Mouse (Mus musculus) left cerebral cortex, adult 2 months (tissue): ENCODE data around the gene Tnip2. TPM values are rescaled to one million over a fixed set of nuclear protein-coding genes. Genes with fewer than 3 reads are reported as not detected.

Experiments
- DNase-seq, 2 experiments: peaks; one replicate each; pipeline ENCODE4 v3.0.0; 2021 to 2022; ENCODE audit warnings: low spot score in 2 of 2, mixed read lengths in 1 of 2; ENCODE audit errors: extremely low spot score in 1 of 2
- H3K27ac ChIP-seq: fragments of 200-600 bp; 2 replicates; pipeline ENCODE4 v1.8.1; 2022
- H3K4me3 ChIP-seq: fragments of 200-600 bp; 2 replicates; pipeline ENCODE4 v1.8.1; 2022
- CTCF ChIP-seq: fragments of 200-600 bp; IDR thresholded peaks from 2 replicates; pipeline ENCODE4 v1.8.1; 2022; ENCODE audit warnings: antibody characterized with exemption, mild to moderate bottlenecking, moderate library complexity
- intact Hi-C: fragments of 180-260 bp; cut with DNase I; formaldehyde crosslinking; loops from one replicate; pipeline ENCODE4 v1.15.1; 2025
- long read RNA-seq, 2 experiments: library from polyadenylated mRNA; stranded (forward); transcript quantifications; one replicate each; pipeline ENCODE4 v2.0.0; 2021; ENCODE audit warnings: borderline mapping rate in 2 of 2
- total RNA-seq, 2 experiments: library from RNA; stranded (reverse); gene quantifications; 2 replicates each; pipeline ENCODE4 v1.2.3; 2021

Tnip2 gene
- 10 to 100 TPM; 20.2 to 21.8 TPM for total RNA-seq
- long read RNA-seq, experiment 1, partial matches to known transcripts = 1 of 17 reads
- long read RNA-seq, experiment 1, other reads (novel, unspliced or antisense) = 12 of 17 reads
- long read RNA-seq, experiment 2, transcript Tnip2-202 (6 exons, 1,987 nt) = major isoform, 8 of 18 reads
- long read RNA-seq, experiment 2, partial matches to known transcripts = 0 of 18 reads
- long read RNA-seq, experiment 2, other reads (novel, unspliced or antisense) = 10 of 18 reads

DNA sequence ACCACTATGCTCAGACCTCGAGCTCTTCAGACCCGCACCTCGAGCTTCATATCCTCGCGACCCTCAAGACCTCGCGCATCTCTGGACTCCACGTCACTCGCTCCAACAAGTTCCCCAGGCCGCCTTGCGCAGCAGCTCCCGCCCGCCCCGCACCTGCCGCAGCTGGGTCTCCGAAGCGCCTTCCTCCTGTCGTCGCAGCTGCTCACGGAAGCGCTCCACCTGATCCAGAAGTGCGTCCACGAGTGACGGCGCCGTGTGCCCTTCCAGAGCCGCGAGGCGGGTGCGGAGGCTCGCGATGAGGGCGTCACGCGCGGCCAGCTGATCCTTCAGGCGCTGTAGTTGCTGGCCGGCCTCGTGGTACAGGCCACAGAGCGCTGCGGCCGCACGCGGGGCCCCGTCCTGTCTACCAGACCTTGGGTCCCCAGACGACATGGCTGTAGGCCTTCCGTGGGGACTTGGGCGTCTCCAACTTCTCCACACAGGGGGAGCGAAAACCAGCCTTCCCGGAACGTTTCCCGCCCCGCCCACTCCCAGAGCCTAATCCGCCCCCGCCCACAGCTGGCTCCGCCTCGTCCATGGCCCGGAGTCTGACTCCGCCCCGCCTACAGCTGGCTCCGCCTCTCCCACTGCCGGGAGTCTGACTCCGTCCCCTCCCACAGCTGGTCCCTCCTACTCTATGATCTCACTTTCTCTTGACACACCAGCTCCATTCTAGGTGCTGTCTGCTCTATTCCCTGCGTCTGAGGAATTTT, at the start of gene Tnip2:
Gene Tnip2, minus strand, starts transcription at position 526 of the 752 bp plus-strand sequence.
- H3K4me3 ChIP-seq = peak within 1 kb of the TSS; percentile 79
- DNase-seq = peak; percentile 91 to 92
- H3K27ac ChIP-seq = peak within 1 kb of the TSS; percentile 90
- intact Hi-C loops = no loop called here
- no peak for TF ChIP-seq CTCF

DNA sequence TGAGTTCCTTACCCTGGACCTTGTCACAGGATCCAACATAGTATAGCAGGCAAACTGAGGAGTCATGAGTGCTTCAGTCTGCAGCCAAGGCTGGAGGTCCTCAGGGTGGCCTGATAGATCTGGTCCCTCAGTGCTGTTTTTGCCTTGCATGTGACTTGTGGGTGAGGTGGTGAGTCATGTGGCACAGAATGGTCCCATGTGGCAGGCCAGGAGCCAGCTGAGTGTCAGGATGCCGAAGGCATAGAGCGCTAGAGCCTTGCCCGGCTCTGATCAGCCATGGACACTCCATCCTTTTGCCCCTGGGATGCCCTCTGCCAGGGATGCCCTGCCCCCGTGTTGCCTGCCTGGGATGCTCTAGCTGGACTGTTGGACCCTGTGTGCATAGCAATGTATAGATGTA, 38.0 kb upstream of the Tnip2 start:
- no peak overlapping the region for H3K27ac ChIP-seq
- intact Hi-C loops = no loop called here
- no peak for DNase-seq
- TF ChIP-seq CTCF = no peak
- no peak overlapping the region for H3K4me3 ChIP-seq

DNA sequence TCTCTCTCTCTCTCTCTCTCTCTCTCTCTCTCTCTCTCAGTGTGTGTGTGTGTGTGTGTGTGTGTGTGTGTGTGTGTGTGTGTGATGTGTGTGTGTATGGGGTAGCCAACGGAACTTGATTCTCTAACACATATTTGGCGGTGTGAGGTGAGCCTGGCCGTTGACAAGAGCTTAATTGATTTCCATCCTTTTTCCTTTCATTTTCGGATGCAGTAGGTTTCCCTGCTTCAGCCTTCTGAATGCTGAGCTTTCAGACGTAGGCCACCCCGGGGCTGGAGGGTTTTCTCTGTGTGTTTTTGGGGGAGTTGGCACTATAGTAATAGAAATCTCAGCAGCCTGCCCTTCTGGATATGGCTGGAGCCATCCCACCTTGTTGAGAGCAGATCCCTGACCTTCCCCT, 36.5 kb upstream of the Tnip2 start:
- Histone ChIP-seq H3K4me3 (no peak overlapping the region), H3K27ac (no peak overlapping the region)
- intact Hi-C loops = no loop called here
- DNase-seq = no peak
- TF ChIP-seq CTCF = no peak

- TF ChIP-seq CTCF = peak; percentile 5; the same call in 1 of the 2 replicates
- intact Hi-C loops = loop anchor here (5.0 kb wide), 1 partner anchor 73 kb away; no protein-coding TSS in a partner anchor
- H3K4me3 ChIP-seq = peak overlapping the region; percentile 60
- H3K27ac ChIP-seq = peak overlapping the region; percentile 36; the same call in 1 of the 2 replicates
- peak in 1 of 2 experiments; percentile 15 for DNase-seq
These were observed 35.9 kb upstream of the Tnip2 start for GRCm38 (mm10) chr5:34549483-34550221.

DNA sequence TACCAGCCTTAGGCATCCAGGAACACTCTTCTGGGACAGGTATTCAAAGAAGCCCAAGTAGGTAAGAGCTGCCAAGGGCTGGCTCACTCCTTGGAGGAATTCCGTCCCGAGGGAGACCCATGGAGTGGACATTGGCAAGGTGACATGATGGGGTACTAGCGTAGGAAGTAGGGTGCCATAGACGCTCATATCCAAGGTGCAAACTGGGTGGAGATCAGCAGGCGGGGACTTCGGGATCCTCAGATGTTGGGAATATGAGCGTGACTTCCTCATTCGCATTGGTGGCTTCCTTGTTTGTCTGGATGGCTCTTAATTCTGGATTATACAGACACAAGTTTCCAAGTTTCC, 35.3 kb upstream of the Tnip2 start:
- Histone ChIP-seq H3K4me3 (peak overlapping the region; percentile 60), H3K27ac (no peak overlapping the region)
- intact Hi-C loops = loop anchor here (5.0 kb wide), 1 partner anchor 73 kb away; no protein-coding TSS in a partner anchor
- DNase-seq = no peak
- TF ChIP-seq CTCF = no peak

DNA sequence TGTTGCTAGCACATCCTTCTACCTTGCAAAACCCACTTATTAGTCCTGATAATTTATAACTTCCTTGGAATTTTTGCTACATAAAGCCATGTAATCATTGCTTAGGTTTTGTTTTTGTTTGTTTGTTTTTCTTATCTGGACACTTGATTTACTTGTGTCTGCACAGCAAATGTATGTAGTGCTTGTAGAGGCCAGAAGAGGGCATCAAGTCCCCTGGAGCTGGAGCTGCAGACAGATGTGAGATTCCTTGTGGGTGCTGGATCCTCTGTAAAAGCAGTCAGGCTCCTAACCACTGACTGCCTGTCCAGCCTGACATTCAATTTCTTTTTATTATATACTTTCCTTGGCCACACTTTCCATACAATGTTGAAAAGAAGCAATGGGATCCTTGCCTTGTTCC, 33.6 kb upstream of the Tnip2 start:
- no peak for DNase-seq
- Histone ChIP-seq H3K4me3 (no peak overlapping the region), H3K27ac (no peak overlapping the region)
- peak; percentile 63 for TF ChIP-seq CTCF
- intact Hi-C loops = loop anchor here (1.0 to 5.0 kb wide), 2 partner anchors 75 to 100 kb away; no protein-coding TSS in a partner anchor

DNA sequence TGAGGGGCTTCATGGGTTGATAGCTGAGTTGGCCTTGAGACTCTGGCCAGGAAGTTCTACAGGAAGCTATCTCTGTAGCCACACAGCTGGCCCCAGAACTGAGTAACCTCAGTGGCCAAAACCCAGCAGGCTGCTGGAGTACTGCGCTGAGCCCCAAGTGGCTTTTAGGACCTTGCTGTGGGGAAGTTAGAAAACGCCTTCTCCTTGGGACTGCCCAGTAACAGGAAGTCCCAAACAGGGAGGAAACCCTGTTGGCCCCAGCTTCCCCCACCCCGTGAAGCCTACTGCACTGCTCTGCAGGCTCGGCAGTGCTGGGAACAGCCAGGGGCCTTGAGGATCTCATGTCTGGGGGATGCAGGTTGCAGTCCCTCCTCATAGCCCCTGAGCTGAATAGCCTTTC, 29.3 kb upstream of the Tnip2 start:
- DNase-seq = no peak
- TF ChIP-seq CTCF = no peak
- Histone ChIP-seq H3K4me3 (no peak overlapping the region), H3K27ac (no peak overlapping the region)
- intact Hi-C loops = no loop called here

- no peak overlapping the region for H3K4me3 ChIP-seq
- intact Hi-C loops = no loop called here
- no peak for TF ChIP-seq CTCF
- H3K27ac ChIP-seq = no peak overlapping the region
- DNase-seq = no peak
These were observed 28.4 kb upstream of the Tnip2 start for GRCm38 (mm10) chr5:34542166-34542565.

GRCm38 (mm10) chr5:34539121-34539520, 25.3 kb upstream of the Tnip2 start:
- H3K27ac ChIP-seq = no peak overlapping the region
- DNase-seq = no peak
- no peak overlapping the region for H3K4me3 ChIP-seq
- no peak for TF ChIP-seq CTCF
- intact Hi-C loops = no loop called here

DNA sequence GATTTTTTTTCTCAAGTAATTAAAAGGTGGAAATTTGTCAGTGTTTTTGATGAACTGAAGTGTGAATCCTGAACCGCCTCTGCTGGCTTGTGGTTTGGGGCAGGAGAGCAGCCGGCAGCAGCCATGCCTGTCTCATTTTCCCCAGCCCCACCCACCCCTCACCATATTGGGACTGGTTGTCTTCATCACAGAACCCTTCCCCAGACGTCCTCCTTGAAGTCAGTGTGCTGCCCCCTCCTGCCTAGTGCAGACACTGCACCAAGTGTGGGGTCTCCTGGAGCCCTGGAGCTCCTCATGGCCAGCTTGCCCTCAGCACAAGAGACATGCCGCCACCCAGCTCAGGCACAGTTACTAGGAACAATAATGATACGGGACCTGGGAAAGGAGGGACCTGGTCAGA, 24.7 kb upstream of the Tnip2 start:
- DNase-seq = no peak
- Histone ChIP-seq H3K4me3 (no peak overlapping the region), H3K27ac (no peak overlapping the region)
- TF ChIP-seq CTCF = peak; percentile 36
- intact Hi-C loops = no loop called here

GRCm38 (mm10) chr5:34538079-34538478, 24.3 kb upstream of the Tnip2 start:
- intact Hi-C loops = no loop called here

GRCm38 (mm10) chr5:34535831-34536230, 22.0 kb upstream of the Tnip2 start:
- no peak overlapping the region for H3K4me3 ChIP-seq
- no peak overlapping the region for H3K27ac ChIP-seq
- no peak for TF ChIP-seq CTCF
- intact Hi-C loops = no loop called here
- DNase-seq = no peak

More at GRCm38 (mm10) chr5:34538079-34538478, 24.3 kb upstream of the Tnip2 start:
- Histone ChIP-seq H3K27ac (no peak overlapping the region), H3K4me3 (no peak overlapping the region)
- TF ChIP-seq CTCF = no peak
- DNase-seq = no peak
